Mouse (Mus musculus) liver, postnatal 0 days (tissue): ENCODE measurements around the gene Tspan15.
A peak's percentile ranks its signal among the peaks of the same experiment; 100 is the strongest.

ENCODE experiments used
- CTCF ChIP-seq: sonication (generic); IDR thresholded peaks from 2 replicates; pipeline ENCODE4 v1.5.1; 2016; ENCODE audit warnings: antibody characterized with exemption, low read depth
- EP300 ChIP-seq: IDR thresholded peaks from 2 replicates; pipeline ENCODE4 v1.6.1; 2016; ENCODE audit warnings: antibody characterized with exemption, low read depth, mild to moderate bottlenecking

GRCm38 (mm10) chr10:62183053-62183452 is 48.0 kb downstream of the Tspan15 start:
- TF ChIP-seq CTCF (peak; percentile 100), EP300 (no peak)
